Mouse (Mus musculus) cerebellum, adult 2 months (tissue): ENCODE results near the gene Selenoo. TPM values are rescaled to one million over a fixed set of nuclear protein-coding genes. Genes with fewer than 3 reads are reported as not detected.
A peak's percentile ranks its signal among the peaks of the same experiment; 100 is the strongest.

Source experiments
- DNase-seq, 2 experiments: peaks; one replicate each; pipeline ENCODE4 v3.0.0; 2021
- H3K27ac ChIP-seq: fragments of 200-500 bp; 2 replicates; pipeline ENCODE4 v1.5.1; 2012; ENCODE audit warnings: low read length, control low read depth, inconsistent platforms; ENCODE audit not compliant: insufficient read depth
- H3K27me3 ChIP-seq: fragments of 200-500 bp; 2 replicates; pipeline ENCODE4 v1.6.1; 2012; ENCODE audit warnings: inconsistent platforms, mild to moderate bottlenecking, low read length, moderate library complexity; ENCODE audit not compliant: control insufficient read depth, insufficient read depth
- H3K4me1 ChIP-seq: fragments of 200-500 bp; 2 replicates; pipeline ENCODE4 v1.6.1; 2011; ENCODE audit warnings: low read length; ENCODE audit not compliant: control insufficient read depth, insufficient read depth
- H3K4me3 ChIP-seq: fragments of 200-500 bp; replicated peaks from 2 replicates; pipeline ENCODE3; 2011; ENCODE audit warnings: mild to moderate bottlenecking, low read depth, low read length, control low read depth; ENCODE audit not compliant: insufficient read depth
- CTCF ChIP-seq: fragments of 200-500 bp; IDR thresholded peaks from 2 replicates; pipeline ENCODE4 v1.5.1; 2011; ENCODE audit warnings: low read depth, mild to moderate bottlenecking, control low read depth, low read length, moderate library complexity, borderline replicate concordance; ENCODE audit not compliant: insufficient read depth
- POLR2A ChIP-seq: fragments of 200-500 bp; IDR thresholded peaks from 2 replicates; pipeline ENCODE4 v1.6.1; 2011; ENCODE audit warnings: low read length, control low read depth, borderline replicate concordance; ENCODE audit not compliant: insufficient read depth
- WGBS: fragments of 180-500 bp; shearing (Covaris S2); methylation state at CpG from one replicate; pipeline ENCODE4 v1.1.7; 2018; 5-methylcytosine and 5-hydroxymethylcytosine counted together
- polyA plus RNA-seq: library from polyadenylated mRNA; depleted of rRNA; stranded (reverse); fragments of >200 nt; gene quantifications from 2 replicates; pipeline ENCODE4 v1.2.3, GENCODE M21; 2012; rRNA removed

The Selenoo gene
- polyA plus RNA-seq, 1 experiment, result 58.1 TPM

GRCm38 (mm10) chr15:89148496-89149270 lies 59.8 kb downstream of the Selenoo start:
- no peaks in the 10 kb centered on the region for H3K27me3 ChIP-seq
- H3K4me3 ChIP-seq, result peak overlapping the region; percentile 82
- peak overlapping the region; percentile 83 for H3K27ac ChIP-seq
- DNase-seq, result peak in 1 of 2 experiments; percentile 49
- peaks cover 21% of the 10 kb centered on the region for H3K4me1 ChIP-seq
- WGBS, result 11% methylated on average over 25 of the region's 25 CpGs
- TF ChIP-seq CTCF, result no peak

- under 1% methylated on average over 51 of the region's 61 CpGs for WGBS
- peak; percentile 53 to 59 for DNase-seq
- Histone ChIP-seq H3K27me3 (no peaks in the 10 kb centered on the region), H3K27ac (peak within 1 kb of the TSS; percentile 83), H3K4me1 (peaks cover 21% of the 10 kb centered on the region), H3K4me3 (peak within 1 kb of the TSS; percentile 82)
- TF ChIP-seq POLR2A (peak; percentile 6; the same call in 1 of the 2 replicates), CTCF (no peak)
Measured at GRCm38 (mm10) chr15:89149271-89150040, 60.6 kb downstream of the Selenoo start, which contains the start of gene Mapk11. Gene Mapk11 (minus strand): TSS chr15:89149628.

Other genes with a start within 250 kb of the Selenoo start
- 23.4 and 24.2 TPM in 2 replicates for gene Pim3, start 226.9 kb upstream of the Selenoo start, polyA plus RNA-seq
- 1.4 and 1.6 TPM in 2 replicates for gene Ttll8, start 134.7 kb upstream of the Selenoo start, polyA plus RNA-seq
- 141 and 145 TPM in 2 replicates for gene Mlc1, start 110.1 kb upstream of the Selenoo start, polyA plus RNA-seq
- gene Mov10l1, start 106.2 kb upstream of the Selenoo start, polyA plus RNA-seq, result 0.02 TPM in 1 of 2 replicates, not detected in the other
- 134 and 155 TPM in 2 replicates for gene Panx2, start 29.4 kb upstream of the Selenoo start, polyA plus RNA-seq
- 52.5 and 56.4 TPM in 2 replicates for gene Trabd, start 14.0 kb upstream of the Selenoo start, polyA plus RNA-seq
- 77.4 and 82.1 TPM in 2 replicates for gene Tubgcp6, start 34.0 kb downstream of the Selenoo start, polyA plus RNA-seq
- gene Hdac10, start 39.6 kb downstream of the Selenoo start, polyA plus RNA-seq, result 31.4 and 36.3 TPM in 2 replicates
- 112 and 128 TPM in 2 replicates for gene Mapk12, start 51.6 kb downstream of the Selenoo start, polyA plus RNA-seq
- 58.1 and 64.1 TPM in 2 replicates for gene Mapk11, start 60.5 kb downstream of the Selenoo start, polyA plus RNA-seq
- 127 and 141 TPM in 2 replicates for gene Plxnb2, start 91.7 kb downstream of the Selenoo start, polyA plus RNA-seq
- 156 and 165 TPM in 2 replicates for gene Dennd6b, start 107.4 kb downstream of the Selenoo start, polyA plus RNA-seq
- gene Ppp6r2, start 122.5 kb downstream of the Selenoo start, polyA plus RNA-seq, result 240 and 262 TPM in 2 replicates
- gene Sbf1, start 226.2 kb downstream of the Selenoo start, polyA plus RNA-seq, result 321 and 324 TPM in 2 replicates
- gene Adm2, start 233.6 kb downstream of the Selenoo start, polyA plus RNA-seq, result not detected in 2 replicates
- not detected in 2 replicates for gene Miox, start 245.3 kb downstream of the Selenoo start, polyA plus RNA-seq